Mouse (Mus musculus) liver, embryonic 14.5 days (tissue): ENCODE measurements around the gene Mdm2.

Source experiments
- CTCF ChIP-seq: IDR thresholded peaks from 2 replicates; pipeline ENCODE4 v1.5.1; 2016; ENCODE audit warnings: antibody characterized with exemption, low read depth, control low read depth
- EP300 ChIP-seq: IDR thresholded peaks from 2 replicates; pipeline ENCODE4 v1.6.1; 2016; ENCODE audit warnings: antibody characterized with exemption, low read depth

- no peak for TF ChIP-seq CTCF
- TF ChIP-seq EP300 = no peak
These were observed 39.3 kb downstream of the Mdm2 start for GRCm38 (mm10) chr10:117671266-117671665.
